Mouse (Mus musculus) CH12.LX (cell line): Measurements from ENCODE around the gene Slx1b. TPM values are rescaled to one million over a fixed set of nuclear protein-coding genes. Genes with fewer than 3 reads are reported as not detected.

ENCODE experiments used
- DNase-seq: peaks from one replicate; pipeline ENCODE4 v3.0.0-alpha.2; 2013; ENCODE audit errors: extremely low read depth
- H3K27ac ChIP-seq: 2 replicates; pipeline ENCODE4 v1.5.1; 2012; ENCODE audit warnings: low read depth, mild to moderate bottlenecking, control low read depth, moderate library complexity; ENCODE audit not compliant: insufficient read depth
- H3K27me3 ChIP-seq: replicated peaks from 2 replicates; pipeline ENCODE3; 2012; ENCODE audit warnings: inconsistent platforms
- H3K36me3 ChIP-seq, 2 experiments: replicated peaks in 1 of 2; 2 replicates each; pipeline versions ENCODE3 to v1.6.1; 2012; ENCODE audit warnings: inconsistent platforms in 1 of 2, low read length in 1 of 2, mild to moderate bottlenecking in 1 of 2, mixed read lengths in 1 of 2, moderate library complexity in 1 of 2; ENCODE audit not compliant: control insufficient read depth in 1 of 2, insufficient read depth in 1 of 2
- H3K4me1 ChIP-seq, 2 experiments: 2 replicates each; pipeline ENCODE4 v1.6.1; 2012; ENCODE audit warnings: inconsistent platforms in 1 of 2, moderate library complexity in 1 of 2; ENCODE audit not compliant: insufficient read depth in 2 of 2, control insufficient read depth in 1 of 2
- H3K4me2 ChIP-seq: 2 replicates; pipeline ENCODE4 v1.6.1; 2012; ENCODE audit warnings: low read depth, mild to moderate bottlenecking, control low read depth; ENCODE audit not compliant: poor library complexity, insufficient read depth, severe bottlenecking
- H3K4me3 ChIP-seq, 3 experiments: fragments of 150-350 bp in 1 of 3; sonication (generic) in 1 of 3; replicated peaks in 1 of 3; 2 replicates each; pipeline versions ENCODE3 to v1.5.1; 2011 to 2012; ENCODE audit warnings: low read depth in 2 of 3, low read length in 2 of 3, mild to moderate bottlenecking in 2 of 3, moderate library complexity in 2 of 3, control low read depth in 1 of 3, improper control_type of control experiment in 1 of 3, inconsistent platforms in 1 of 3, mixed read lengths in 1 of 3; ENCODE audit not compliant: poor library complexity in 1 of 3
- H3K79me2 ChIP-seq: replicated peaks from 2 replicates; pipeline ENCODE4 v1.6.1; 2012; ENCODE audit warnings: mild to moderate bottlenecking, moderate library complexity; ENCODE audit not compliant: control insufficient read depth, poor library complexity, insufficient read depth, severe bottlenecking; ENCODE audit errors: extremely low read depth
- H3K9ac ChIP-seq: 2 replicates; pipeline ENCODE4 v1.6.1; 2012; ENCODE audit warnings: low read depth, mild to moderate bottlenecking, control low read depth, moderate library complexity; ENCODE audit not compliant: insufficient read depth
- H3K9me3 ChIP-seq: replicated peaks from 2 replicates; pipeline ENCODE3; 2012; ENCODE audit warnings: low read length, inconsistent platforms, mixed read lengths
- BHLHE40 ChIP-seq: IDR thresholded peaks from 2 replicates; pipeline ENCODE4 v1.6.1; 2011; ENCODE audit warnings: mild to moderate bottlenecking, low read depth, low read length, improper control_type of control experiment
- CHD1 ChIP-seq: IDR thresholded peaks from 2 replicates; pipeline ENCODE4 v1.6.1; 2012; ENCODE audit warnings: low read depth, low read length, improper control_type of control experiment, inconsistent platforms
- CHD2 ChIP-seq: IDR thresholded peaks from 2 replicates; pipeline ENCODE4 v1.6.1; 2011; ENCODE audit warnings: low read length, improper control_type of control experiment
- CTCF ChIP-seq, 2 experiments: IDR thresholded peaks in 1 of 2; conservative IDR thresholded peaks in 1 of 2; 2 replicates each; pipeline ENCODE4 v1.5.1; 2011 to 2012; ENCODE audit warnings: low read depth in 2 of 2, low read length in 2 of 2, improper control_type of control experiment in 1 of 2, inconsistent platforms in 1 of 2, mild to moderate bottlenecking in 1 of 2, moderate library complexity in 1 of 2
- ELF1 ChIP-seq: IDR thresholded peaks from 2 replicates; pipeline ENCODE4 v1.6.1; 2014; ENCODE audit warnings: low read depth, mild to moderate bottlenecking, inconsistent platforms, low read length, improper control_type of control experiment
- EP300 ChIP-seq: IDR thresholded peaks from 2 replicates; pipeline ENCODE4 v1.6.1; 2011; ENCODE audit warnings: low read length, improper control_type of control experiment
- ETS1 ChIP-seq: conservative IDR thresholded peaks from 2 replicates; pipeline ENCODE4 v1.6.1; 2012; ENCODE audit warnings: low read depth, mild to moderate bottlenecking, inconsistent platforms, low read length, improper control_type of control experiment, moderate library complexity
- GABPA ChIP-seq: IDR thresholded peaks from 2 replicates; pipeline ENCODE4 v1.6.1; 2012; ENCODE audit warnings: low read depth, low read length, improper control_type of control experiment, inconsistent platforms; ENCODE audit not compliant: insufficient replicate concordance
- HCFC1 ChIP-seq: IDR thresholded peaks from 2 replicates; pipeline ENCODE4 v1.6.1; 2012; ENCODE audit warnings: low read depth, mild to moderate bottlenecking, inconsistent platforms, low read length, improper control_type of control experiment
- IRF4 ChIP-seq: IDR thresholded peaks from 2 replicates; pipeline ENCODE4 v1.6.1; 2014; ENCODE audit warnings: low read depth, mild to moderate bottlenecking, inconsistent platforms, low read length, improper control_type of control experiment
- JUND ChIP-seq: conservative IDR thresholded peaks from 2 replicates; pipeline ENCODE4 v1.6.1; 2011; ENCODE audit warnings: low read depth, low read length, improper control_type of control experiment
- MAX ChIP-seq: IDR thresholded peaks from 2 replicates; pipeline ENCODE4 v1.6.1; 2011; ENCODE audit warnings: low read length, improper control_type of control experiment
- MAZ ChIP-seq: IDR thresholded peaks from 2 replicates; pipeline ENCODE4 v1.6.1; 2012; ENCODE audit warnings: low read depth, mild to moderate bottlenecking, inconsistent platforms, low read length, improper control_type of control experiment, moderate library complexity
- MYC ChIP-seq: IDR thresholded peaks from 2 replicates; pipeline ENCODE4 v1.6.1; 2011; ENCODE audit warnings: low read depth, mild to moderate bottlenecking, improper control_type of control experiment, low read length
- NELFE ChIP-seq: IDR thresholded peaks from 2 replicates; pipeline ENCODE4 v1.6.1; 2011; ENCODE audit warnings: low read depth, low read length, improper control_type of control experiment
- NRF1 ChIP-seq: IDR thresholded peaks from 2 replicates; pipeline ENCODE4 v1.6.1; 2014; ENCODE audit warnings: low read depth, mild to moderate bottlenecking, inconsistent platforms, low read length, improper control_type of control experiment, moderate library complexity
- POLR2AphosphoS2 ChIP-seq: IDR thresholded peaks from 2 replicates; pipeline ENCODE4 v1.6.1; 2011; ENCODE audit warnings: low read depth, low read length, improper control_type of control experiment
- RAD21 ChIP-seq: IDR thresholded peaks from 2 replicates; pipeline ENCODE4 v1.6.1; 2011; ENCODE audit warnings: low read depth, mild to moderate bottlenecking, low read length, improper control_type of control experiment, moderate library complexity
- RCOR1 ChIP-seq: conservative IDR thresholded peaks from 2 replicates; pipeline ENCODE4 v1.6.1; 2012; ENCODE audit warnings: low read depth, mild to moderate bottlenecking, inconsistent platforms, low read length, improper control_type of control experiment
- SIN3A ChIP-seq: IDR thresholded peaks from 2 replicates; pipeline ENCODE4 v1.6.1; 2012; ENCODE audit warnings: low read length, improper control_type of control experiment, inconsistent platforms
- SMC3 ChIP-seq: IDR thresholded peaks from 2 replicates; pipeline ENCODE4 v1.6.1; 2011; ENCODE audit warnings: low read depth, low read length, improper control_type of control experiment
- TBP ChIP-seq: conservative IDR thresholded peaks from 2 replicates; pipeline ENCODE4 v1.6.1; 2011; ENCODE audit warnings: low read depth, low read length, improper control_type of control experiment
- USF1 ChIP-seq: IDR thresholded peaks from 2 replicates; pipeline ENCODE4 v1.6.1; 2014; ENCODE audit warnings: low read depth, mild to moderate bottlenecking, inconsistent platforms, low read length, improper control_type of control experiment
- ZKSCAN1 ChIP-seq: IDR thresholded peaks from 2 replicates; pipeline ENCODE4 v1.6.1; 2012; ENCODE audit warnings: low read depth, inconsistent platforms, low read length, improper control_type of control experiment, borderline replicate concordance
- ZMIZ1 ChIP-seq: IDR thresholded peaks from 2 replicates; pipeline ENCODE4 v1.6.1; 2012; ENCODE audit warnings: low read depth, mild to moderate bottlenecking, inconsistent platforms, low read length, improper control_type of control experiment
- ZNF384 ChIP-seq: IDR thresholded peaks from 2 replicates; pipeline ENCODE4 v1.6.1; 2012; ENCODE audit warnings: low read depth, low read length, improper control_type of control experiment, inconsistent platforms
- dilution Hi-C: fragments of 300-500 bp; cut with MboI; formaldehyde crosslinking; loops from 2 replicates; pipeline ENCODE4 v1.14.3; 2020; ENCODE audit warnings: low sequenced_read_pairs; ENCODE audit not compliant: extremely low pct_unique_long_range_greater_than_20kb, extremely low pct_ligation_motif_present
- in situ Hi-C: fragments of 300-500 bp; cut with MboI; formaldehyde crosslinking; loops from 3 replicates; pipeline ENCODE4 v1.14.3; 2019; ENCODE audit warnings: low sequenced_read_pairs, low pct_ligation_motif_present, low pct_unique_long_range_greater_than_20kb, mixed read lengths
- polyA plus RNA-seq: library from polyadenylated mRNA; unstranded; fragments of >175 nt; gene quantifications from 2 replicates; pipeline ENCODE4 v1.2.1, GENCODE M21; 2012; ENCODE audit warnings: low read depth; ENCODE audit not compliant: insufficient read length
- total RNA-seq, 2 experiments: library from RNA; depleted of rRNA; stranded (reverse); fragments of 300-350 nt in 1 of 2; fragments of >200 nt in 1 of 2; gene quantifications; 2 replicates each; pipeline ENCODE4 v1.2.3; 2012 to 2014

Slx1b gene
- total and polyA plus RNA-seq, 3 experiments: 4.7 to 8.3 (median 5.6) TPM

GRCm38 (mm10) chr7:126693256-126693655 is 2.3 kb downstream of the Slx1b start:
- peaks cover 14 to 36% of the 10 kb centered on the region in 2 experiments for H3K4me1 ChIP-seq
- peak; percentile 90 for DNase-seq
- dilution Hi-C loops (no loop called here), in situ Hi-C loops (loop anchor here (5.0 kb wide), 2 partner anchors 51 to 494 kb away; no protein-coding TSS in a partner anchor)
- no peak overlapping the region for H3K9ac ChIP-seq
- H3K27ac ChIP-seq: no peak overlapping the region
- H3K36me3 ChIP-seq: peaks cover 29 to 57% of the 10 kb centered on the region in 2 experiments
- no peak overlapping the region for H3K4me2 ChIP-seq
- H3K4me3 ChIP-seq: no peak overlapping the region
- H3K79me2 ChIP-seq: peaks cover 24% of the 10 kb centered on the region
- no peaks in the 10 kb centered on the region for H3K27me3 ChIP-seq
- TF ChIP-seq POLR2AphosphoS2 (no peak), GABPA (no peak), ETS1 (no peak), HCFC1 (0 out of 2 replicates have a peak, but pooled peaks have one; percentile 20), SIN3A (peak; percentile 35; the same call in 1 of the 2 replicates), CHD1 (no peak), SMC3 (peak; percentile 75), USF1 (no peak), NRF1 (no peak), CHD2 (no peak), ZKSCAN1 (no peak), ELF1 (0 out of 2 replicates have a peak, but pooled peaks have one; percentile 16), MAZ (0 out of 2 replicates have a peak, but pooled peaks have one; percentile 68), TBP (no peak), BHLHE40 (no peak), MYC (0 out of 2 replicates have a peak, but pooled peaks have one; percentile 32), NELFE (peak; percentile 42; the same call in 1 of the 2 replicates), MAX (no peak), RAD21 (peak; percentile 94), EP300 (no peak), IRF4 (0 out of 2 replicates have a peak, but pooled peaks have one; percentile 31), ZMIZ1 (no peak), ZNF384 (peak; percentile 34; the same call in 1 of the 2 replicates), CTCF (conservative IDR thresholded peaks at IDR 0.05 in 1 of 2, IDR thresholded peaks at IDR 0.05 in 1 of 2; ENCODE audit: low read depth in 2 of 2, low read length in 2 of 2) (peak; percentile 87 to 95), RCOR1 (no peak), JUND (no peak)
- no peaks in the 10 kb centered on the region for H3K9me3 ChIP-seq
